Mouse (Mus musculus): ENCODE data around the gene Tmem190. TPM values are rescaled to one million over a fixed set of nuclear protein-coding genes. Genes with fewer than 3 reads are reported as not detected.

Tmem190 gene
- polyA plus RNA-seq (2015; fragmentation: Nextera tagmentation; extraction: Ambion mirVana): 0.23 TPM in 1 of 2 replicates, not detected in the other

GRCm38 (mm10) chr7:4782759-4783158 lies at the start of gene Tmem190, which contains the start of gene Il11:
Gene Tmem190 (plus strand): TSS chr7:4782937.
Gene Il11 (minus strand): TSS chr7:4782859.
- DNase-seq (ENCODE audit: low spot score): no peak

- no peak for DNase-seq (ENCODE audit: low spot score)
These were observed 49.8 kb upstream of the Tmem190 start for GRCm38 (mm10) chr7:4732968-4733392.

GRCm38 (mm10) chr7:4739041-4739543 lies 43.6 kb upstream of the Tmem190 start:
- no peak for DNase-seq (ENCODE audit: low spot score)

GRCm38 (mm10) chr7:4739544-4740275 lies 43.0 kb upstream of the Tmem190 start, which contains the start of gene Kmt5c:
Gene Kmt5c (plus strand): TSS chr7:4740115.
- peak; percentile 99 for DNase-seq (ENCODE audit: low spot score)

- DNase-seq (ENCODE audit: low spot score): no peak
These were observed 42.4 kb upstream of the Tmem190 start for GRCm38 (mm10) chr7:4740309-4740727.

- DNase-seq (ENCODE audit: low spot score): no peak
These were observed 41.6 kb upstream of the Tmem190 start for GRCm38 (mm10) chr7:4741151-4741550.

GRCm38 (mm10) chr7:4741672-4742481 lies 40.9 kb upstream of the Tmem190 start:
- no peak for DNase-seq (ENCODE audit: low spot score)

GRCm38 (mm10) chr7:4742482-4742819 lies 40.3 kb upstream of the Tmem190 start:
- no peak for DNase-seq (ENCODE audit: low spot score)

GRCm38 (mm10) chr7:4743354-4743753 lies 39.4 kb upstream of the Tmem190 start:
- DNase-seq (ENCODE audit: low spot score): no peak

- DNase-seq (ENCODE audit: low spot score): no peak
These were observed 37.9 kb upstream of the Tmem190 start for GRCm38 (mm10) chr7:4744886-4745285.

GRCm38 (mm10) chr7:4746326-4746980 lies 36.3 kb upstream of the Tmem190 start:
- DNase-seq (ENCODE audit: low spot score): no peak

- no peak for DNase-seq (ENCODE audit: low spot score)
These were observed 35.4 kb upstream of the Tmem190 start for GRCm38 (mm10) chr7:4747156-4747899.

GRCm38 (mm10) chr7:4748321-4748720 lies 34.4 kb upstream of the Tmem190 start:
- DNase-seq (ENCODE audit: low spot score): no peak

- no peak for DNase-seq (ENCODE audit: low spot score)
These were observed 33.6 kb upstream of the Tmem190 start for GRCm38 (mm10) chr7:4749169-4749568.

GRCm38 (mm10) chr7:4751971-4752820 lies 30.5 kb upstream of the Tmem190 start:
- peak; percentile 30 for DNase-seq (ENCODE audit: low spot score)

GRCm38 (mm10) chr7:4752821-4753570 lies 29.7 kb upstream of the Tmem190 start, which contains the start of gene Cox6b2:
Gene Cox6b2 (minus strand): TSS chr7:4753094.
- DNase-seq (ENCODE audit: low spot score): peak; percentile 92

GRCm38 (mm10) chr7:4759670-4760069 lies 23.1 kb upstream of the Tmem190 start:
- DNase-seq (ENCODE audit: low spot score): no peak

- no peak for DNase-seq (ENCODE audit: low spot score)
These were observed 17.6 kb upstream of the Tmem190 start for GRCm38 (mm10) chr7:4764946-4765710.
